Mouse (Mus musculus) small intestine, adult 2 months (tissue): ENCODE data around the gene Foxo3.

ENCODE experiments used
- CTCF ChIP-seq: fragments of 200-500 bp; IDR thresholded peaks from 2 replicates; pipeline ENCODE4 v1.5.1; 2012; ENCODE audit warnings: low read depth, mild to moderate bottlenecking, control low read depth, inconsistent platforms, low read length, moderate library complexity, mixed read lengths; ENCODE audit not compliant: insufficient replicate concordance, insufficient read length; ENCODE audit errors: extremely low read depth
- POLR2A ChIP-seq: fragments of 200-500 bp; IDR thresholded peaks from 2 replicates; pipeline ENCODE4 v1.6.1; 2012; ENCODE audit warnings: low read depth, mild to moderate bottlenecking, control low read depth, inconsistent platforms, low read length, moderate library complexity

DNA sequence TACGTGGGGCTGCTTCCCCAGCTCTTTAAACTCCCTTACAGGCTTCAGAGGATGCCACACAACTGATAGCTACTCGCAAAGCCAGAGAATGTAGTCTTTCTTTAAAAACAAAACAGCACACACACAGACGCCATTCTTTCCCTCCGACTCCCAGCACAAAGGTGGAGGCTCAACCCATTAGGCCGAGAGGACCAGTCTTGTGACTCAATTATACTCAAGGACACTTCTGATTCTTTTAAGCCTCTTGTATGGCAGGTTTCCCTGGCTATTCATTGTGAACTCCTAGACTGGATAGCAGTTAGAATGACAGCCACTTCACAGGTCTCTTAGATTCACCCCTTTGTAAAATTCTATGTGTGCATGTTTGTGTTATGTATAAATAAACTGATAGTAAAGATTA is 38.3 kb downstream of the Foxo3 start:
- TF ChIP-seq CTCF: no peak
- TF ChIP-seq POLR2A: no peak
